Mouse (Mus musculus) thymus, postnatal 14 days (tissue): Measurements from ENCODE around the gene Apaf1.

Experiments used
- DNase-seq: peaks from one replicate; pipeline ENCODE4 v3.0.0; 2021

Apaf1 gene

DNA sequence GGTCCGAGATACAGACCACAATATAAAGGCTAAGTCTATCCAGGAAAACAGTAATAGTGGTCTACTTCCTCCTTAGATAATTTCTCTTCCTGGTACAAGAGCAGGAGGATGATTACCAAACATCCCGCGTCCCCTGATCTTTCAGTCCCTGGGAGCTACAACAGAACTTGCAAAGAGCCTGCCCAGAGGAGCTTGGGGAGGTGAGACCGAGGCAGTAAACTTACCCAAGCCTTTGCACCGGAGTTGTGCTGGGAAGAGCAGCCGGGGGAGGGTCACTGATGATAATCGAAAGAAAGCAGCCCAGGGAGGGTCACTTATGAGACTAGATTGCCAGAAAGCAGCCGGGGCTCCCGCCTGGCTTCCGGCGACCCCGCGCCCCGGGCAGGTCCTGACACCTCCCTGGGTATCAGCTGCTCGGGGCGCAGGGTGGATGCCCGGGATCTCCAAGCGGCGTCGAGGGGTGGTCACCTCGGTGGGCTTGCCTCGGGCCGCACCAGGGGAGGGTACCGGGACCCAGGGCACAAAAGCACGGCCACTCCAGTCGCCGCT, 537 bp downstream of the Apaf1 start:
- no peak for DNase-seq

DNA sequence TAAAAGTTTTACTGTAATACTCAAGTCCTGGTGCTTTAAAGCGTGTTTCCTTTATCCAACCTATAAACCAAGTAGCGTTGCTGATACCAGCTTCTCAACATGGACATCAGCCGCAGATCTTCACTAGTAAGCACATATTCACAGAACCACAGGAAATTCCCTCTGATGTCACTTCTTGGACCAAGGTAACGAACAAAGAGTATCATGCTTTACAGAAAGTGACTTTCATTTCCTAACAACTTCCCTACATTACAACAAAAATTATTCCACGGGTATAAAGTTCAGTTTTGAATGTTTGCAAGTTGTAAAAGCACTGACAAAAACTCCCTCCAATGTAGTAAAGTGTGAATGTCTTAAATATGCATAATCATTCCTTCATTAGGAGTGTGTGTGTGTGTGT, 2.0 kb downstream of the Apaf1 start:
- no peak for DNase-seq

DNA sequence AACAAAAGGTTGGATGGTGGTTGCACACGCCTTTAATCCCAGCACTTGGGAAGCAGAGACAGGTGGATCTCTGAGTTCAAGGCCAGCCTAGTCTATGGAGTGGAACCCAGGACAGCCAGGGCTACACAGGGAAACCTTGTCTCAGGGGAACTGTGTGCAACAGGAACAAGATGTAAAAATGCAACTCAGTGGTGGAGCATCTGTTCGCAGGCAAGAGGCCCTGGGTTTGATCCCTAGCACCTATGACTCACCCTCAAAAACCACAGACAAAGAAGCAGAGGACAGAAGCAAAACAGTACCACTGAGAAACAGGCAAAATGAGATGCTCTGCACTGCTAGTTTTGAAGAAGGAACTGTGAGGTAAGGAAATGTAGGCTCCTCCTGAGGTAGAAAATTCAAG, 5.9 kb downstream of the Apaf1 start:
- DNase-seq, result no peak

DNA sequence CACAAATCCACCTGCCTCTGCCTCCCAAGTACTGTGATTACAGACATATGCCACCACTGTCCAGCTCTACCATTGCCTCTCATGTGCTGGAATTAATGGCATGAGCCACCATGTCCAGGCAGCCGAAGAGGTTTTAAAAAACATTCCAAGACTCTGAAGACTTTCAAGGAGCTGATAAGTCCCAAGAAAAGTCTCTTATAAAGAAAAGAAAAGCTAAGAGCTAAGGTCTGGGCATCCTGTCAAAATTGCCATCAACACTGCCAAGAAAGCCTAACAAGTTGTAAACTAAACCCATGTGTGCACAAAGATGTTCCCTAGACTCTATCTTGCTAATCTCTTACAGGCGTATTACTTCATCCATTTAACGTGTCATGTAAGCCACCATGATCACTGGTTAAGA, 9.2 kb downstream of the Apaf1 start:
- DNase-seq, result no peak

DNA sequence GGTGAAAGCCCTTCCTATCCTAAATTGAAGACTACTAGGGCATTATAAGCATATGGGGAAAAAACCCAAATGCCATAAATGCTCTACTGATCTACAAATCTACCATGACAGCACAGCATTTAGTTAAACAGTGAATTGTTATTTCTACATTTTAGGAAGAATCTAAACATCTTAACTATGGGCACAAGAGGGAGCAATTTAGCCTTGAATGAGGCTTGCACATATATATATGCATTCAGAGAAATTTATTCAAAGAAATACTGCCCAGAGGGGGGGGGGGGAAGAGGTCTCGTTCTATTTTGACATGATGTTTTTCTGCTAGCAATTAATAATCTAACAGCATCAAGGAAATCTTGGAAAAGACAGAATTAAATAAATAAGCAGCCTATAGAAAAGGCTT, 10.8 kb downstream of the Apaf1 start:
- DNase-seq, result no peak

DNA sequence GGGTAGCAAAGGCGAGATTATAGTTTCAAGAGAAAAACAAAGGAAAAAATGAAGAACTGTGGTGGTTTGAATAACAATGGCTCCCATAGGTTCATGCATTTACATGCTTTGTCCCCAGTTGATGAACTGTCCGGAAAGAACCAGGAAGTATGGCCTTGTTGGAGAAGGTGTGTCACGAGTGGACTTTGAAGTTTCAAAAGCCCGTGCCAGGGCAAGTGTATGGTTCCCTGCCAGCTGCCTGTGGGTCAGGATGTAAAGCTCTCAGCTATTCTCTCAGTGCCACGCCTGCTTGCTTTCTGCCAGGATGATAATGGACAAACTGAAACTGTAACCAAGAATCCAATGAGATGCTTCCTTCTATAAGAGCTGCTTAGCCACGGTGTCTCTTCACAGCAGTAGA, 20.2 kb downstream of the Apaf1 start:
- DNase-seq, result no peak

DNA sequence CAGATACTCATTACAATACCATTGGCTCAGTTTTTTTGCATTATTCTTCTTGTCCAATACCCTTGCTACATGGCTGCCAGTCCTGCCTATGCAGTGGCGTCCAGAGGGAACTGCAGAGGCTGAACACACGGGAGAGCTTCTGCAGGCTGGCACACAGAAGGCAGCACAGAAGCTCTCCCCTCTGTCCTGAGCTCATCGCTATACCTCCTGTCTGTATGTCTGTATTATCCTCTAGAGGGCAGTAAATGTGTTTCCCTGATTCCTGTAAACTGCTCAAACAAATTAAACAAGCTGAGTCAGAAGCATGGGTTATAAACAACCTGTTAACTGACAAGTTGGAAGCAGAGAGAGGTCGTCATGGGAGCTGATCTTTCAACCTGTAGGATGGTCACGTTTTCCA, 21.8 kb downstream of the Apaf1 start:
- DNase-seq, result no peak

DNA sequence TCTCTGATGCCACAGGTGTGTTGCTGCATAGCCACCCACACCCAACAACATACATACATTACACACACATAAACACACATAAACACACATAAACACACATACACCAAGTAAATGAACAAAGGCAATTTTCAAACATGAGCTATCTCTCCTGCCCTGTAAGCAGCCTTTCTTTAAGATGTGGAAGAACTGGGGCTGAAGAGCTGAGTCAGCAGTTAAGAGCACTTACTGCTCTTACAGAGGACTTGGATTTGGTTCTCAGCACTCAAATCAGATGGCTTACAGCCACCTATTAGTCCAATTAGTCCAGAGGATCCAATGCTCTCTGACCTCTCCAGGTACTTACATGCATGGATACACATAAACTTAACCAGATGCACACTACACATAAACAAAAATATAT, 29.8 kb downstream of the Apaf1 start:
- no peak for DNase-seq

DNA sequence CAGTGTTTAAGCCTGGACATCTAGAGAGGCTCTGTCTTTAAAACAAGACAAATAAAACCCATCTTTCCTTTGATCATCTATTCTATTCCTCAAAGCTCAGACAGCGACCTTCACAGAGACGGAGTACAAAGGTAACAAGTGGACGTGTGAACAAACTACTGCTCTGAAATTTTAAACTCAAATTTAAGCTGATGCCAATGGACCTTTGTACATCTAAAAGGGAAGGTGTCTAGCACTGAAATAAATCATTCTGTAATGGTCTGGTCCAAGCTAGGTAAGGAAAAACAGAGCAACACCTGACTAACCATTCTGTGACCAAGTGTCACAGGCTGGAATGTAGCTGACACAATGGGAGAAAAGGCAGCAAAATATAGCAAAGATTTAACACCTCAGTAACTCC, 31.4 kb downstream of the Apaf1 start:
- no peak for DNase-seq

DNA sequence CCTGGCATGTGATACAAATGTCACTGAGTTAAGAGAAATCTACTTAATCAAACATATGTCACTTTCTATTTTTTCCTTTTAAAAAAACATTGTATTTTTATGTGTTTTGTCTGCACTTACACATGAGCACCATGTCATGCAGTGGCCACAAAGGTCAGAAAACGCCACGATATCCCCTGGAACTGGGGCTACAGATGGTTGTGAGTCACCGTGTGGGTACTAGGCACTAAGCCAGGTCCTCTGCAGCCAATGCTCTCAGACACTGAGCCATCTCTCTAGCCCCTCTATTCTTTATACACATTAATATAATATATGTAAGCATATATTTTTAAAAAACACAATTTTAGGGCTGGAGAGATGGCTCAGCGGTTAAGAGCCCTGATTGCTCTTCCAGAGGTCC, 32.9 kb downstream of the Apaf1 start:
- no peak for DNase-seq

DNA sequence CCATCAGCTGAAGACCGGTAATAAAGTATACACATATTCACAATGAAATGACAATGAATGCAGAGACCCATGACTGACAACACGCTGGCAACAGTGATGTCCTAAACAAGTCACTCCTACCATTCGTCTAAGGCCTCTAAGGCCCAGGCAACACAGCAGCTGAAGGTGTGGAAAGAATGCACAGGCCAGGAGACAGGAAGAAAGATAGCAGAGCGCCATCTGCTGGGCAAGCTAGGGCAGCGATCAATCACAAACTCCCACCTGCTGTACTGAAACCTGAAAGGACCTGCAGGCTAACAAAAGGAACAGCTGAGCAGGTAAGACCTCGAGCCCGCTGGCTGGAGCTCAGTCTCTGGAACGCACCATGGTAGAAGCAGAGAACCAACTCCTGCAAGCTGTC, 48.6 kb downstream of the Apaf1 start:
- DNase-seq, result peak; percentile 60

DNA sequence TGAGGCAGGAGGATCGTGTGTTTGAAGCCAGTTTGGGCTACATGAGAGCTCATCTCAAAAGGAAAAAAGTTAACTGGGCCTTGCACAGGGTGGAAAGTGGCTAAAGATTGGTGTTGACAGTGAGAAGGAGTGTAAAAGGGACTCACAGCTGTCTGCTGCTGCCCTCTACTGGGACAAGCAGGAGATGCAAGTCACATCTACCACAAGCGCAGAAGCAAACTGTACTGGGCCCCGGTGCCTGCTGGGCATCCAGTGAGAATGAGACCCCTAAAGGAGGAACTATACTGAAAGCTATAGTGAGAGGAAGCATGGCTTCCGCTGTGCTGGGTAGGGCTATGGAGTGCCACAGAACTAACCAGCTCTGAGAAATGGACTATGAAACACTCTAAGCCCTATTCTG, 50.2 kb downstream of the Apaf1 start:
- DNase-seq, result peak; percentile 78

DNA sequence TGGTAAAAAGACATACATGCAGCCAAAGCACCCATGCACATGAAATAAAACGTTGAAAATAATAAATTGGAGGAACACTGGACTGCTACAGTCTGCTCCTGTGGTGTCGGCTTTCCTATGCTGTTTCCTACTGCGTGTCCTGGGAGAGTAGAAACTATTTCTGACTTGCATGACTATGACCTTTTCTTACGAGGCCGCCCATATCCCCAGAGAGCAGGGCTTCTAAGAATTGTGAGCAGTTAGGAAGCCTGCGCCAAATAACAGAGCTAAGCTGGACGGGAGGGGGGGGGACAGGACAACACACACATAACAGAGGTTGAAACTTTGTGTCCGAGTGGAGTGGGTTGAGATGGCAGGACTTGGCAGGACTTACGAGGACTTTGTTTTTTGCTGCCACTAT, 51.4 kb downstream of the Apaf1 start:
- DNase-seq, result no peak

DNA sequence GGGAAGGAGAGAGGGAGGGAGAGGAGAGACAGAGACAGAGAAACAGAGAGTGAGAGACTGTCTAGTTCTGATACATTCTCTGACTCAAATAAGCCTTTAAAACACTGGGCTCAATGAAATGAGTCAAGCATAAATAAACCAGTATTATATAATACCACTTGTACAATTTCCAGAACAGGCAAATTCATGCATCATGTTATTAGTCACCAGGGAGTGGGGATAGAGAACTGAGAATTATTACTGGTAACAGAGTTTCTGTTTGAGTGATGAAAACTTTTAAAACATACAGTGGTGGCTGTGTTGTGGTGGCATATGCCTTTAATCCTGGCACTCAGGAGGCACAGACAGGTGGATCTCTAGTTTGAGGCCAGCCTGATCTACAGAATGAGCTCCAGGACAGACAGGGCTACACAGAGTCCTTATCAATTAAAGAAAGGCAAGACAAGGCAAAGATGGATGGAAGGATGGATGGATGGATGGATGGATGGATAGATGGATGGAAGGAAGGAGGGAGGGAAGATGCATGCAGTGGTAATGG, 53.5 kb downstream of the Apaf1 start:
- DNase-seq, result no peak

DNA sequence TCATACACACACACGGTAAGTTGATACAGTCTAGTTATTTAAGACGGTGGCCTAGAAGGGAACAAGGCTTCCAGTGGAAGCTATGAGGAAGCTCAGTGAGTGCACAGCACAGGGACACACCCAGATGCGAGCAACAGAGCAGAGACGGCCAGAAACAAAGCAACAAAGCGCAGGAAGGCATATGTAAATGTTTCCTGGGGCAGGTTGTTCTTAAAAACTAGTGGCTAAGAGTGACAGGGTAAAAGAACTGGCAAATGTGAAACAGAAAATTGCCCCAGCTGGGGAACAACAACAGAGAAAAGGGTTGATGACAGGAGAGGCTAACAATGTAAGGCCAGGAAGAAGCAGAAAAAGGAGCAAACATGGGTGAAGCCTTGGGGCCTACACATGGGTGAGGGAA, 54.6 kb downstream of the Apaf1 start:
- no peak for DNase-seq

DNA sequence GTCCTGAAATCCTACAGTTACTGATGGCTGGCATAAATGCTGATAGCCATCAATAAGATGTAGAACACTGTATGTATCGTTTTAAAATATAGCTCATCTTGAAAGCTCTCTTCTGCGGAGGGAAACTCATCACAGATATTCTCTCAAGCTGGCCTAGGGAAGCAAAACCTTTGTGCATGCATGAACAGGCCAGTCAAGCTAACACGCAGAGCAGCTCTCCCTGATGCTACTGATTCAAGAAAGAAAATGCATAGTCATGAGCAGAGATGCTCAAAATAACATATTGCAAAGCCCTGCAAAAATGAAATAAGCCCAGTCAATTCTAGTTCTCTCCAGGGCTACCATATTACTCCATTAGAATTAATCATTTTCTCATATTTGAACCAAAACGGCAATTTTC, 55.1 kb downstream of the Apaf1 start:
- no peak for DNase-seq

DNA sequence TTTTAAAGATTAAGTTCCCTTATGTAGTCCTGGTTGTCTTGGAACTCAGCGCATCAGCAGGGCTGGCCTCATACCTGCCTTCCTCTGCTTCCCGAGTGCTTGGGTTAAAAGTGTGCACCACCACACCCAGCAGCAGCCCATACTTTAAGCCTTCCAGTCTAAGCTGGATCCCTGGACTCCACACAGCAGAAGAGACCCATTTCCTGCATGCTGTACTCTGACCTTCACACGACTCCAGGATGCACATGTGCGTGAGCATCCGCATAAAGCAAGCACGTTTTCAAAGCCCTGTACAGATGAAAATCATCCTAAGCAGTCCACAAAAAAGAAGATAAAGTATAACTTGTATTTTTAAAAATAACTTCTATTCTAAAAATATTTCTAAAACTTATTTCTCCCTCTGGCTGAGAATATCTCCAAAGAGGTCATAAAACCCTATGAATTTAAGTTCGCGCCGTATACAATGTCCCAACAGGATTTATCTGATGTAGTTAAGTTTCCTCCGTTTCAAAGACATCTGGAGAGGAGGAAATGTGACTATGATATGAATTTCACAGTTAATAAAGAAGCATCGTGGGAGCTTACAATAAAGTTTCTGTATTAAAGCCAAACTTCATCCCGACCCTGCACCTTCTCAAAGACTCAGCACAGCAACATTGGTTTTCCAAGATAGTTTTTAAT, 76.6 kb downstream of the Apaf1 start:
- DNase-seq, result no peak

DNA sequence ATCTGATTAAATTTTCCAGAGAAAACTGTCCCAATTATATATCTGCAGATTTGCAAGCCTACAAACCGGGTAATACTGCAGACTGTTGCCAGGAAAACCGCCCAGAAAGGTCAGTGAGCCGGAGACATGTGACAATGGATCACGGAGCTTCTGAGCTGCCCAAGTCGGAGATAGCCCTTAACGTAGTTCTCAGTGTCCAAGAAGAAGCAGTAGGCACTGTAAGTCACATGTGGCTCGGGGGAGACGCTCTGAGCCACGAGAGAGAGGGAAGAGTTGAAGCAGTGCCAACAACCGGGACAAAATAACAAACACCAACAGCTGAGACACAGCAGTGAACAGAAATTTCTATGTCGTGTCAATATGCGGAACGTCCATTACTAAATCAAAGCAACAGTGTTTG, 81.1 kb downstream of the Apaf1 start:
- no peak for DNase-seq

DNA sequence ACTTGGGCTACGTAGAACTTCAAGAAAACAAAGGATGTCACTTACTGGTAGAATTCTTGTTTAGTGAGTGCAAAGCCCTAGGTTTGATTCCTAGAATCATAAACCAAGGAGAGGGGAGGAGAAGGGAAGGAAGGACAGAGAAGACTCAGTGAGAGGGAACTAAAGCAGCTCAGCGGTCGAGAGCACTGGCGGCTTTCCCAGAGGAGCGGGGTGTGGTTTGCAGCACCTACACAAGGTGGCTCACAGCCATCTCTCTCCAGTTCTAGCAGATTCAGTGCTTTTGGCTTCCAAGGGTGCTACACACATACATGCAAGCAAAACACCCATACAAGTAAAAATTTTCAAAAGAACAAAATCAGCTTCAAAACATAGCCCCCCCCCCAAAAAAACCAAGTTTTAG, 82.7 kb downstream of the Apaf1 start:
- no peak for DNase-seq

DNA sequence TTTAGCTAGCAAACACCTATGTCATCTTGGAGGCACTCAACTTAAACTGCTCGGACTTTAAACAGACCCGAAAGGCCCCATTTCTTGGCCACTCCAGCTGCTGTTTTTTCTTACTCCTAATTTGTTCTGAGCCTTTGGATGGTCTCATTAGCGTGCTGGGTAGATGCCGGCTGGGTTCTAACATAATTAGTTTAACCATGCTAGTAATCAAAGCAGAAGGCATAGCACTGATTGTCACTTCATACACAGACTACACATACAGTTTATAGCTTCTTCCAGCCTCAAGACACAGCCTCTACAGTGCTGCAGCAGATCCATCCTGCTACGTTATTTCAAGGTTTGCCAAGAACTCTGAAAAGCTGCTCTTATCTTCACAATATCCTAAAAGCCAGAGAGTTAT, 88.7 kb downstream of the Apaf1 start:
- DNase-seq, result no peak

DNA sequence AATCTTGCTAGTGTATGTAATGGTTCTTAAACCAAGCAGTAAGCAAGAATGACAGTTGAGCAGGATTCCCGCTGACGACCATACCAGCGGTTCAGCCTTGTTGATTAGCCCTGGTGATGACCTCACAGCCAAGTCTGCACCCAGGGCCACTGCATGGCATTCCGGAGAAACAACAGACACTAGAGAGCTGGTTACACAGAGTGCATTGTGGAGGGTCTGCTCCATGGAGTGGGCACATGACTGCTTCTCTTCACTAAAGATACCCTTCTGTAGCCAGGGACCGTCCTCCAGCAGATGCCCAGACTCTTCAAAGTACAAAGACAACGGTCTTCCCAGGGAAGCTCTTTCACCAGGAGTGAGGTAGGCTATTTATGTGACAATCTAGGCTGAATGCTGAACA, 90.3 kb downstream of the Apaf1 start:
- DNase-seq, result no peak

DNA sequence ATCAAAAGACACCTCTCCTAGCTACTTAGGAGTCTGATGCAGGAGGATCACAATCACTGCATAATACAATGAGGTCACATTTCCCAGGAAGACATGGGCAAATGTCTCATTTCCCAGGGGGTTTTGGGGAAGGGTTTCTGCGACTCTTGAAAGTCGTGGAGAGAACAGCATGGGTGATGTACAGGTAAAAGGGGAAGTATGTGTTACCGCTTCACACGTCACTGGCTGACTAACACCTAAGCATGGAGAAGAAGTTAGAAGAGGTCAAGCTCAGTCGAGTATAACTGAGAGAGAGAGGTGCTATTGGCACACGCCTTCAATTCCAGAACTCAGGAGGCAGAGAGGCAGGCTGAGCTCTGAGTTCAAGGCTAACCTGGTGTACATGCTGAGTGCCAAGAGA, 92.2 kb downstream of the Apaf1 start:
- DNase-seq, result no peak

DNA sequence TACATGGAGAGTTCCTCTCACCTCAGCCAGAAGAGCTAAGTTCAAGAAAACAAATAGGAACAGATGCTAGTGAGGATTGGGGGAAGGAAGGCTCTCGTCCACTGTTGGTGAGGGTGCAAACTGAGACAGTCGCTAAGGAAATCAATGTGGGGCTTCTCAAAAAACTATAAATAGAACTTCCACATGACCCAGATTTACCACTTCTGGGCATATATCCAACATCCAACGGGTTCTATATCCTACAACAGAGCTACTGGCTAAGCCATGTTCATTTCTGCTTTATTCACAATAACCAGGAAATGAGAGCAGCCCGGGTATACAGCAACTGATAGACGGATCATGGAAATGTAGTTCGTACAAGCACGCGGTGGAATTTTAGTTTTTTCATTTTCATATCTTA, 99.5 kb downstream of the Apaf1 start:
- DNase-seq, result no peak

DNA sequence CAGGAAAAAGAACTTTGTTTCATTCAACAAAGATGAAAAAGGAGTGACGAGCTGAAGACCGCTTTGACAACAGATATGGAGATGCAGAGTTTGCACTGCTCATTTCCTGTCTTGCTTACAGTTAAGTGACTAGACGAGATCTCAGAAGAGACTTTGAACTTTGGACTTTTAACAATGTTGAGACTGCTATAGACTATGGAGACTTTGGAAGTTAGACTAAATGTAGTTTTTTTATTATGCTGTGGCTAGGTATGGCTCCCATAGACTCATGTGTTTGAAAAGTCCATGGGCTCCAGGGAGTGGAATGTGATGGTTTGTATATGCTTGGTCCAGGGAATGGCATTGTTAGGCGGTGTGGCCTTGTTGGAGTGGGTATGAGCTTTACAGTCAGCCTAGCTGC, 100.8 kb downstream of the Apaf1 start:
- DNase-seq, result no peak

DNA sequence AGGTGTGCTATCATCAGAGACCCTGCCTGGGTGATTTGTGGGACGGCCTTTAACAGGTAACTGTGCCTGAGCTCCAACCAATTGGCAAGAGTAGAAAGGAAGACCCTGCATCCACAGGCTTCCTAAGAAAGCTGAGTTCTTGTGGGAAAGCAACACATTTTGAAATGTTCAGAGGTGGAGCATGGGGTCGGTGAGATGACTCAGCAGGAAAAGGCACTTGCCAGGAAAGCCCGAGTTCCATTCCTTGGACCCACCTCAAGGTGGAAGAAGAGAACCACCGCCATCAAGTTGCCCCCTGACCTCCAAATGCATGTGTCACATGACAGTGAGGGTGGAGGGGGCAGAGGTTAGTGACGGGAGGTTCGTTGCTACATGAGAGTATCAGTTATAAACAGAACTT, 108.1 kb downstream of the Apaf1 start:
- no peak for DNase-seq
